Mouse (Mus musculus) neural tube, embryonic 12.5 days (tissue): ENCODE measurements around the gene Car12. TPM values are rescaled to one million over a fixed set of nuclear protein-coding genes. Genes with fewer than 3 reads are reported as not detected.
A peak's percentile ranks its signal among the peaks of the same experiment; 100 is the strongest.
"Not testable (repeated sequence)": the region's sequence is repeated elsewhere in the genome, so short reads cannot be mapped to it uniquely, and the experiment has no call there.

Experiments
- ATAC-seq: fragments of 200-750 bp; cut with Nextera tagmentation; 2 replicates; pipeline ENCODE4 v1.8.0; 2017; ENCODE audit warnings: low read depth, mild to moderate bottlenecking, moderate TSS enrichment, moderate library complexity; ENCODE audit not compliant: low FRiP score
- H3K27ac ChIP-seq: fragments of 300-500 bp; sonication (generic); 2 replicates; pipeline ENCODE4 v1.5.1; 2016
- H3K27me3 ChIP-seq: fragments of 300-500 bp; sonication (generic); replicated peaks from 2 replicates; pipeline ENCODE4 v1.6.1; 2016; ENCODE audit warnings: mild to moderate bottlenecking
- H3K36me3 ChIP-seq: fragments of 300-500 bp; sonication (generic); 2 replicates; pipeline ENCODE4 v1.6.1; 2016; ENCODE audit warnings: mild to moderate bottlenecking
- H3K4me1 ChIP-seq: fragments of 300-500 bp; sonication (generic); 2 replicates; pipeline ENCODE4 v1.6.1; 2016
- H3K4me2 ChIP-seq: fragments of 300-500 bp; sonication (generic); replicated peaks from 2 replicates; pipeline ENCODE4 v1.6.1; 2016; ENCODE audit warnings: mild to moderate bottlenecking
- H3K4me3 ChIP-seq: fragments of 300-500 bp; sonication (generic); 2 replicates; pipeline ENCODE4 v1.5.1; 2016
- H3K9ac ChIP-seq: fragments of 300-500 bp; sonication (generic); 2 replicates; pipeline ENCODE4 v1.6.1; 2016; ENCODE audit warnings: mild to moderate bottlenecking
- H3K9me3 ChIP-seq: fragments of 300-500 bp; sonication (generic); 2 replicates; pipeline ENCODE4 v1.6.1; 2016; ENCODE audit warnings: mild to moderate bottlenecking
- WGBS: fragments of 180-500 bp; shearing (Covaris S2); methylation state at CpG from one replicate; pipeline ENCODE4 v1.1.7; 2016; 5-methylcytosine and 5-hydroxymethylcytosine counted together
- polyA plus RNA-seq: library from polyadenylated mRNA; unstranded; fragments of >200 nt; fragmentation: Nextera tagmentation; extraction: Ambion mirVana; gene quantifications from 2 replicates; pipeline ENCODE4 v1.2.1, GENCODE M21; 2016

The Car12 gene
- polyA plus RNA-seq, 1 experiment from 2014 or later: 0.38 TPM

DNA sequence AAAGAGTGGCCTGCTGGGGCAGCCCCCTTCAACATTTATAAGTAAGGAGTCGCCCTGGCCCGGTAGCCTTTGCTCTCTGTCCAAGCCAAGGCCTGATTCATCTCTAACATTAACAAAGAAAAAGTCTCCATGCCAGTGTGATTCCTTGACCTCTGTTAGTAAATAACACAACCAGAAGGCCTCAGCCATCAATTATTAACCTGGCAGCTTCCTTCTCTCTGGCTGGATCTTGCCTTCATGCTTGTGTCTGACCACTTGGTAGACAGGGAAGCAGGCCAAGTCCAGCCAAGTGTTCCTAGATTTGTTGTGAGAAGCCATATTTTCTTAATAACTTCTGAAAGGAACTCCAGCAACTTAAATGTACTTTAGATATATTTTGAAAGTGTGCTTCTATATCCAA lies 23.1 kb downstream of the Car12 start:
- no peak overlapping the region for H3K27ac ChIP-seq
- ATAC-seq: no peak
- no peaks in the 10 kb centered on the region for H3K27me3 ChIP-seq
- peaks cover 7% of the 10 kb centered on the region; the same call in 1 of the 2 replicates for H3K4me1 ChIP-seq
- no peaks in the 10 kb centered on the region for H3K36me3 ChIP-seq
- no peak overlapping the region for H3K9ac ChIP-seq
- H3K9me3 ChIP-seq: no peaks in the 10 kb centered on the region
- no peak overlapping the region for H3K4me3 ChIP-seq
- no peak overlapping the region for H3K4me2 ChIP-seq
- WGBS: 61% methylated on average over 2 of the region's 2 CpGs

DNA sequence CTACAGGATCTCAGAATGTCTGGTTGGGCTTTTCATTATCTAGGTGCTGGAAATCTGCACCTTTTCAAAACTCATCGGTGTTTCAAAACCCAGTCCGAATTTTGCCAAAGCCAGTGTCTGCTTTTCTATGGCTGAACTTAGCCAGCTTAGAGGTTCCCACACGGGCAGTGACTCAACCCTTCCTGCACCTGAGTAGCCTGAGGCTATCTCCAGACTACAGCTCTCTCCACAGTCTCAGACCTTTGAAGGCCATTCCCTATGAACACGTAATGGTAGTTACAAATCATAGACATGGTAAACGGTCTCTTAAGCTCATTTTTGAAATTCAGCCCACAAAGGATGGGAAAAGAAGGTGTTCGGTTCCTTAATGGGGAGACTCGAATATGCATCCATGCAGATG lies 26.0 kb downstream of the Car12 start:
- H3K27ac ChIP-seq: no peak overlapping the region
- no peak overlapping the region for H3K9ac ChIP-seq
- H3K4me1 ChIP-seq: no peaks in the 10 kb centered on the region
- WGBS: 82% methylated on average over 7 of the region's 7 CpGs
- no peaks in the 10 kb centered on the region for H3K36me3 ChIP-seq
- H3K4me3 ChIP-seq: no peak overlapping the region
- H3K9me3 ChIP-seq: no peaks in the 10 kb centered on the region
- no peaks in the 10 kb centered on the region for H3K27me3 ChIP-seq
- H3K4me2 ChIP-seq: no peak overlapping the region
- ATAC-seq: no peak

DNA sequence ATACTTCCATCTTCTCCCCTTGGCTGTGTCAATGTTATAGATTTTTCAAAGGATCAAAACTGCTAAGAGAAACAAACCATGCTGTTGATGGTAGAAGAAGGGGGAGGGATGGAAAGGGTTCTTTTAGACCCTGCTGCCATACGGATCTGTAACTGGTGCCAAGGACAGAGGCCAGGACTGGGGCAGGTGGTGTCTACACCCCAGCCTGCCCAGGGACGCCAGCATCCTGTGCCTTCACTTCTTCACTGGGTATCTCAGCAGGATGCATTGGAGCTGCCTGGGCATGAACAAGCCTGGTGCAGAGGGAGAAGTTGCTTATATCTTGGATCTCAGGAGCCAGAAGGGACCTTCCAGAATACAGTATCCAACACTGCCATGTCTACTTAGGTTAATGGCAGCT lies 31.0 kb downstream of the Car12 start:
- no peak overlapping the region for H3K27ac ChIP-seq
- H3K9me3 ChIP-seq: no peaks in the 10 kb centered on the region
- no peaks in the 10 kb centered on the region for H3K36me3 ChIP-seq
- WGBS: 80% methylated on average over 2 of the region's 2 CpGs
- H3K27me3 ChIP-seq: no peaks in the 10 kb centered on the region
- H3K4me3 ChIP-seq: no peak overlapping the region
- H3K9ac ChIP-seq: no peak overlapping the region
- no peak overlapping the region for H3K4me2 ChIP-seq
- ATAC-seq: no peak
- no peaks in the 10 kb centered on the region for H3K4me1 ChIP-seq

DNA sequence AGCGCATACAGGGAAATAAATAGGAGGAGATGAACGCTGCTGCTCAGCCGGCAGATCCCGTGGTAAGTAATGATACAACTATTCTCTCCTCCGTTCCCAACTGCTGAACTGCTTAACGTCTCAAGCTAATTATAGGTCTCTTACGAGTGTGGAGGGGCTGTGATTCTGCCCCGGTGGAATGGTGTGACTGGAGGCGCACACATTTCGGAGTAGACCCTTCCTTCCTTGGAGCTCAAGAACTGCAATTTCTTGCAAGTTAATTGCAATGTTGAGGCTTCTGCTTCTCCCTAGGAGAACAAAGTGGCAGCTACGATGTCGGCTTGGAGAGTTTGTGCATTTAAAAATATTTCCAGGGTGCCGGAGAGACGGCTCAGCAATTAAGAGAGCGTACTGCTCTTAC lies 34.9 kb downstream of the Car12 start:
- no peak overlapping the region for H3K4me3 ChIP-seq
- H3K4me2 ChIP-seq: no peak overlapping the region
- no peaks in the 10 kb centered on the region for H3K27me3 ChIP-seq
- 89% methylated on average over 15 of the region's 15 CpGs for WGBS
- no peaks in the 10 kb centered on the region for H3K9me3 ChIP-seq
- H3K4me1 ChIP-seq: no peaks in the 10 kb centered on the region
- ATAC-seq: no peak
- no peak overlapping the region for H3K27ac ChIP-seq
- no peaks in the 10 kb centered on the region for H3K36me3 ChIP-seq
- H3K9ac ChIP-seq: no peak overlapping the region

DNA sequence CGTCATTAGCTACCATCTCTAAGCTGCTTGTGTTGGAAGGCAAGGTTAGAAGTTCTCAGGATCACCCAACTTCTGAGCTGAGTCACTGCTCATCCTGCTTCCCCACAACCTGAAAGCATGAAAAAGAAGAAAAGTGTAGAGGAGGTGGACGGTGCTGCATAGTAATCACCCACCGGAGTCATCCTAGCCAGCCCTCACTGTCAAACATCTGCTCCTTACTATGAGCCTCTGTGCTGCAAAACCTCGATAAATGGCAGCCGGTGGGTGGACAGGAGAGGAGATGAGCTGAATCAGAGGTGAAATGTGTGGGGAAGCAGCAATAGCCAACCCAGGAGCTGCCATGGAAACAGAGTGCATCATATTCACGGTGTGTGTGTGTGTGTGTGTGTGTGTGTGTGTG lies 39.4 kb downstream of the Car12 start:
- H3K36me3 ChIP-seq: no peaks in the 10 kb centered on the region
- no peaks in the 10 kb centered on the region for H3K4me1 ChIP-seq
- H3K4me3 ChIP-seq: no peak overlapping the region
- H3K27me3 ChIP-seq: no peaks in the 10 kb centered on the region
- no peaks in the 10 kb centered on the region for H3K9me3 ChIP-seq
- H3K4me2 ChIP-seq: no peak overlapping the region
- 80% methylated on average over 6 of the region's 6 CpGs for WGBS
- H3K9ac ChIP-seq: no peak overlapping the region
- no peak overlapping the region for H3K27ac ChIP-seq
- ATAC-seq: no peak

DNA sequence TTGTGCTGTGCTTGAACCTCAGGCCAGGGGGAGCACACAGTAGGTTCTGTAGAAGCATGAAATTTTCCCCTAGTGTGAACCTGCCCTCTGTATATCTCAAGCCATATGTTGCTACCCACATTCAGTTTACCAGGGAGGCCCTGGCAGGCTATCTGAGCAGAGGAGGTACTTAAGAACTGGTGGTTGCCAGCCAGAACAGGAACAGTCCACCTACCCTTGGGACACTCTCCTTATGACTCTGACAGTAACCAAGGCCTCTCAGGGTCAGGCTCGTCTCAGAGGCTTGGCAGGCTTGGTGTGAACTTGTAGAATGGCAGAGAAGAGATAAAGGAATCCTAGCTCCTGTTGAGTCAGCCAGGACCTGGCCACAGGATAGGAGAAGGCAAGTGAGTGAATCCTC lies 47.5 kb downstream of the Car12 start:
- no peaks in the 10 kb centered on the region for H3K27me3 ChIP-seq
- no peaks in the 10 kb centered on the region for H3K4me1 ChIP-seq
- H3K36me3 ChIP-seq: no peaks in the 10 kb centered on the region
- H3K4me3 ChIP-seq: no peak overlapping the region
- ATAC-seq: no peak
- 76% methylated on average over 1 of the region's 1 CpGs for WGBS
- H3K4me2 ChIP-seq: no peak overlapping the region
- H3K9ac ChIP-seq: no peak overlapping the region
- no peaks in the 10 kb centered on the region for H3K9me3 ChIP-seq
- no peak overlapping the region for H3K27ac ChIP-seq

DNA sequence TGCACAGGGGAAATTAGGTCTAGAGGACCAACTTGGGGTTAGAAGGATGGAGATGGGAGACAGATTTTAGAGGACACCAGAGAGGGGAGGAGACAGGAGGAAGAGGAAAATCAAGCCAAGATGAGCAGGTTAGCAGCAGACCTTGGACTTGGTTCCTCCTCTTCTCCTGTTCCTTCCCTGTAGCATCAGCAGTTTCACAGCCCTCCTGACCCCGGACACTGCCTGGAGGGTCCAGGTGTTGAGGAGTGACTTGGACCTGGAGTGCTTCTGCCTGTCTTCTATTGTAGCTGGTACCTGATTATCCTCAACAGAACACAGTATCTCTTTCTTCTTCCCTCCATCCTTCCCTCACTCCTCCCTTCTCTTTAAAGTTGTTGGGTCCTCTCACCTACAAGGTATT lies 55.2 kb downstream of the Car12 start:
- no peak overlapping the region for H3K4me3 ChIP-seq
- no peaks in the 10 kb centered on the region for H3K36me3 ChIP-seq
- 74% methylated on average over 1 of the region's 1 CpGs for WGBS
- H3K9me3 ChIP-seq: no peaks in the 10 kb centered on the region
- no peak overlapping the region for H3K4me2 ChIP-seq
- ATAC-seq: no peak
- no peak overlapping the region for H3K27ac ChIP-seq
- H3K9ac ChIP-seq: no peak overlapping the region
- H3K27me3 ChIP-seq: no peaks in the 10 kb centered on the region
- no peaks in the 10 kb centered on the region for H3K4me1 ChIP-seq

DNA sequence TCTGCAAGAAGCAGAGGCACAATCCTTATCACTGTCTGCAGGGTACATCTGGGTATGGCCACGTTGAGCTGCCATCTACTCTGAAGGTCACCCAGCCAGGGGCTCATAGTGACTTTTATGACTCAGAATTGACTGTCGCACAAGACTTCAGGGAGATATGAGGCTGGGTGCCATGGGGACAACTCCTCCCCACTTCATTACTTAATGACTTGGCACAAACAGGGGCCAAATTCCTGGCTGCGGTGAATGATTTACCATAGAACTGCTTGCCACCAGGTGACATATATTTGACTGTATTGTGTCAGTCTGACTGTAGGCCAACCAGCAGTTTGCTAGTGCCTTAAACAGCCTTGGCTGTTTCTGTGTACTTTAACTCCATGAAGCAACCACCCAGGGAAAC lies 55.8 kb downstream of the Car12 start:
- no peak overlapping the region for H3K4me3 ChIP-seq
- H3K4me1 ChIP-seq: no peaks in the 10 kb centered on the region
- no peaks in the 10 kb centered on the region for H3K27me3 ChIP-seq
- no peak overlapping the region for H3K27ac ChIP-seq
- ATAC-seq: no peak
- H3K9ac ChIP-seq: no peak overlapping the region
- 59% methylated on average over 3 of the region's 3 CpGs for WGBS
- no peaks in the 10 kb centered on the region for H3K9me3 ChIP-seq
- H3K4me2 ChIP-seq: no peak overlapping the region
- no peaks in the 10 kb centered on the region for H3K36me3 ChIP-seq

DNA sequence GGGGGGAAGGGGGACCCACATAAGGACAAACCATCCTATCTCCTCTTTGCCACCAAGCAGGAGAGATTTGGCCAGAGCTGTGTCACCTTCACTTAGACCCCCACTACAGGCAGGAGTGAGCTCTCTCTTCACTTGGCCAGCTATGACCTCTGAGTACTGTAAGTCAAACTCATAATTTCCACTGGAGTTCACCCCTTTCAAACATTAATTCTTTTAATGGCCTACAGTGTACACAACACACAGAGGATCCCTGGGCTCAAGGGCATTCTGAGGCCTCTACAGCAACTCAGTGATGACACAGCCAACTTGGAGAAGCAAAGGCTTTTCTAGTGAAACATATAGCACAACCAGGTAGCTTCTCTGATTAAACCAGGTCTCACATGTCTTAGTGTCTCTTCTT lies 57.2 kb downstream of the Car12 start:
- no peak overlapping the region for H3K27ac ChIP-seq

DNA sequence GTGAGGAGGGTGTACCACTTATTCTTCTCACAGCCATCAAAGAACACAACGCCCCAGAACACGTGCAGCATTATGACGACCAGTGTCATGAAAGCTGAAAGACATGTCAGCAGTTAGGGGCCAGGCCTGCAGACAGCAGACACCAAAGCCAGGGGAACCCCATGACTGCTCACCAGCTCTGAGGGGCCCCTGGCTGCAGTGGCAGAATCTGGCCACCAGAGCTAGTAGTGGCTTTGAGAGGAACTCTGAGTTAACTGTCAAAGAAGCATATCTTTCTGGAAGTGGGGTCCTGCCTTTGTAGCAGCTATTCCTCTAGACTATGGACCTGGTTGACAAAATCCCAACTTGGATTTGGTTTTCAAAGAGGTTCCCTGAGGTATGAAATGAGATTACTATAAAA lies 71.1 kb downstream of the Car12 start:
- not testable (repeated sequence) for H3K27me3 ChIP-seq, H3K9ac ChIP-seq, ATAC-seq, H3K4me2 ChIP-seq, H3K4me3 ChIP-seq, H3K27ac ChIP-seq, H3K36me3 ChIP-seq, H3K4me1 ChIP-seq, H3K9me3 ChIP-seq
- 57% methylated on average over 1 of the region's 3 CpGs for WGBS

More for the DNA sequence above, 57.2 kb downstream of the Car12 start:
- no peak for ATAC-seq
- no peaks in the 10 kb centered on the region for H3K9me3 ChIP-seq
- no peaks in the 10 kb centered on the region for H3K36me3 ChIP-seq
- H3K27me3 ChIP-seq: no peaks in the 10 kb centered on the region
- H3K4me1 ChIP-seq: no peaks in the 10 kb centered on the region
- no peak overlapping the region for H3K4me2 ChIP-seq
- no peak overlapping the region for H3K9ac ChIP-seq
- no peak overlapping the region for H3K4me3 ChIP-seq

DNA sequence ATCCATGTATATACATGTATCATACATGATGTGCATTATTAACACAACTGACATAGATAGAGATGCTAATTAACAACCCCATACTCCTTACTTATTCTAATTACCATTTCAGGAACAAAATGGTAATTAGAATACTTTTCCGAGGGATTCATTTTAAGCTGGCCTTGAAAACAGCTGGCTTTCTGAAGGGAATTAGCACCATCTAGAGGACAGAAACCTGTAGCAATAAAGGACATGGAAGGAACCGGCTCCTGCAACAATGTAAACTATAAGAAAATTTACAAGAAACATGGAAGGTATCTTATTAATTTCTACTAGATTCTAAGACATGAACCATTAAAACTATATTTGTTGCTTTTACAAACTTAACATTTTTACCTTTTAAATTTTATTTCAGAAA lies 74.3 kb downstream of the Car12 start:
- ATAC-seq: no peak
- Histone ChIP-seq H3K27ac (no peak overlapping the region), H3K27me3 (no peaks in the 10 kb centered on the region), H3K4me2 (no peak overlapping the region), H3K4me3 (no peak overlapping the region), H3K9ac (no peak overlapping the region), H3K36me3 (peaks cover 11% of the 10 kb centered on the region), H3K9me3 (no peaks in the 10 kb centered on the region), H3K4me1 (no peaks in the 10 kb centered on the region)
- WGBS: 9% methylated on average over 2 of the region's 2 CpGs

DNA sequence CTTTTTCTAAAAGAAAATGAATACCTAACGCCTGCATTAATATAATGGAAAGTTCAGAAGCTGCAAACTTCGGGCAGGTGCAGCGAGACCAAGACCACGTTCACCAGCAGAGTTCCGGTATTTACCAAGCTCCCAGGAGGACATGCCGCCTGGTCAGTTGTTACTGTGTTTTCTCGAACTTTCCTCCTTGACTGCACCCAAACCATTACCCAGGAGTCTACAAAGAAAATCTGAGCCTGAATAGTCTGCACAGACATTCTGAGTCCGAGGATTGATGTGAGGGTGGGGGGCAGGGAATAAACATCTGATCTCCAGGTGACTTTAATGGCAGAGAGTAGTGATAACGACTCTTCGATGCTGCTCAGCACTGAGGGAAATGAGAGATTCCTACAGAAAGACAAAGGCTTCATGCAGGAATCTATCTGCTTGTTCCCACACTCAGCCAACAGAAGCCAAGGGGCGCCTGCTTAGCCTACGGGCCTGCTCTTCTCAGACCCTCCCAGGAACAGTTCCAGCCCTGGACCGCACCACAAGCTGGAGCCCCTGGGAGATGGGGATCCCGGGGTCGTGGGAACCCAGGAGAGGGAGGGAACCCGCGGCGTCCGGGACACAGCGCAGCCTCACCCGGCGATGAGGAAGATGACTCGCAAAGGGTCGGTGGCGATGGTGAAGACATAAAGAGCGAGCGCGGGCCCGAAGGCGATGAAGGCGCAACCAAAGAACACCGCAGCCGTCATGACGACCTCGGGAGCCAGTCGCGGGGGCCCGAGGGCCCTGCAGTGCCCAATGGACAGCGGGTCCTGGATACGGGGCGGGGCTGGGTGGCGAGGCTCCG lies 81.4 kb downstream of the Car12 start:
- Histone ChIP-seq H3K4me3 (peak overlapping the region; percentile 68), H3K4me2 (peak overlapping the region; percentile 74), H3K36me3 (peaks cover 7% of the 10 kb centered on the region), H3K9me3 (no peaks in the 10 kb centered on the region), H3K9ac (peak overlapping the region; percentile 86), H3K27me3 (no peaks in the 10 kb centered on the region), H3K27ac (peak overlapping the region; percentile 77; the same call in 1 of the 2 replicates), H3K4me1 (peaks cover 9% of the 10 kb centered on the region; the same call in 1 of the 2 replicates)
- 2% methylated on average over 43 of the region's 43 CpGs for WGBS
- peak; percentile 76 for ATAC-seq
